Mouse (Mus musculus) kidney, embryonic 16.5 days (tissue): ENCODE measurements around the gene Arhgap24. TPM values are rescaled to one million over a fixed set of nuclear protein-coding genes. Genes with fewer than 3 reads are reported as not detected.

Source experiments
- ATAC-seq: fragments of 200-750 bp; cut with Nextera tagmentation; 2 replicates; pipeline ENCODE4 v1.8.0; 2017; ENCODE audit warnings: moderate TSS enrichment; ENCODE audit not compliant: low FRiP score, low TSS enrichment
- H3K27ac ChIP-seq: fragments of 300-500 bp; sonication (generic); 2 replicates; pipeline ENCODE4 v1.5.1; 2014; ENCODE audit warnings: low read length
- H3K27me3 ChIP-seq: fragments of 300-500 bp; sonication (generic); 2 replicates; pipeline ENCODE4 v1.6.1; 2014; ENCODE audit warnings: low read length, control low read depth, mixed read lengths; ENCODE audit not compliant: insufficient read depth
- H3K36me3 ChIP-seq: fragments of 300-500 bp; sonication (generic); 2 replicates; pipeline ENCODE4 v1.6.1; 2014; ENCODE audit warnings: low read length, control low read depth, mixed read lengths; ENCODE audit not compliant: insufficient read depth
- H3K4me1 ChIP-seq: fragments of 300-500 bp; sonication (generic); 2 replicates; pipeline ENCODE4 v1.6.1; 2014; ENCODE audit warnings: low read length, control low read depth, mixed read lengths; ENCODE audit not compliant: insufficient read depth
- H3K4me2 ChIP-seq: fragments of 300-500 bp; sonication (generic); replicated peaks from 2 replicates; pipeline ENCODE4 v1.6.1; 2014; ENCODE audit warnings: low read depth, low read length
- H3K4me3 ChIP-seq: fragments of 300-500 bp; sonication (generic); 2 replicates; pipeline ENCODE4 v1.5.1; 2014; ENCODE audit warnings: mild to moderate bottlenecking, low read length
- H3K9ac ChIP-seq: fragments of 300-500 bp; sonication (generic); replicated peaks from 2 replicates; pipeline ENCODE4 v1.6.1; 2014; ENCODE audit warnings: low read length
- H3K9me3 ChIP-seq: fragments of 300-500 bp; sonication (generic); 2 replicates; pipeline ENCODE4 v1.6.1; 2016; ENCODE audit warnings: low read length, control low read depth
- WGBS: fragments of 180-500 bp; shearing (Covaris S2); extraction: QIAGEN DNeasy Blood & Tissue Kit; methylation state at CpG from one replicate; pipeline ENCODE4 v1.1.7; 2014; 5-methylcytosine and 5-hydroxymethylcytosine counted together
- polyA plus RNA-seq: library from polyadenylated mRNA; unstranded; fragments of >200 nt; fragmentation: Nextera tagmentation; extraction: Ambion mirVana; gene quantifications from 2 replicates; pipeline ENCODE4 v1.2.1, GENCODE M21; 2015

The Arhgap24 gene
- polyA plus RNA-seq, 1 experiment from 2014 or later: 104 TPM

DNA sequence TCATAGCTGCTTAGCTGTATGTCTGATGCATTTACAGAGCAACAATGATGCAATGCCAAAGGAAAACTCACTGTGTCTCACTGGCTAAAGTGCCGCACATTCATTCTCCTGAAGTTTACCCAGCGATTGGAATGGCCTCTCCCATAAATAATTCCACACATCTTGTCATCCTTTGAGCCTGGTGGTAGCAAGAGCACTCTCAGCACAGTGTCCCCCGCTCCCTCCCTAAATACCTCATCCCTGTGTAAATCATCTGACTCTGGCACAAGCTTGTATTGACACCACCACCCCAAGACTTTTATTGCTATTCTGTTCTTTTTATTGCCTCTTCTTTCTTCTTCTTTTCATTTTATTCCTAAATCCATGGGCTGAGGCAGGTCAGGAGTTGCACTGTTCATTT is 332.1 kb downstream of the Arhgap24 start:
- Histone ChIP-seq H3K4me1 (peaks cover 16% of the 10 kb centered on the region), H3K27ac (no peak overlapping the region), H3K27me3 (no peaks in the 10 kb centered on the region), H3K4me2 (no peak overlapping the region), H3K9me3 (no peaks in the 10 kb centered on the region), H3K4me3 (no peak overlapping the region), H3K9ac (no peak overlapping the region), H3K36me3 (no peaks in the 10 kb centered on the region)
- WGBS: 29% methylated on average over 3 of the region's 3 CpGs
- ATAC-seq: no peak

DNA sequence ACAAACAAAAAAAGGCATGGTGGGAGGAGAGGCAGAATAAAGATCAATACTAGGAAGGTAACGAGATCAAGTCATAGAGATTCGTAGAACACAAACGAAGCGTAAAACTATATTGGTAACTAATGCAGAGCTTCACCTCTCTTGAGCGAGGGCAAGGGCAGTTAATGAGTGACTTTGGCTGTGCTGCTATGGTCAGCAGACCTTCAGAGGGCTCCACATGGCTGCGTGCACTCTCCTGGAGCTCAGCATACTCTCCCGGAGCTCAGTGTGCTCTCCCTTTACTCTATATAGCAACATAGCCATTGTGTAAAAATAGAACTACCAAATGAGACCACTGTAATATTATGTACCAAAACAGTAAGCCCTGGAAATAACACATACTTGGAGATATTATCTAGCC is 336.4 kb downstream of the Arhgap24 start:
- ATAC-seq: peak; percentile 96
- H3K9ac ChIP-seq: no peak overlapping the region
- H3K27me3 ChIP-seq: no peaks in the 10 kb centered on the region
- no peak overlapping the region for H3K4me3 ChIP-seq
- no peaks in the 10 kb centered on the region for H3K36me3 ChIP-seq
- H3K4me2 ChIP-seq: no peak overlapping the region
- H3K9me3 ChIP-seq: no peaks in the 10 kb centered on the region
- peaks cover 23% of the 10 kb centered on the region for H3K4me1 ChIP-seq
- H3K27ac ChIP-seq: no peak overlapping the region
- 52% methylated on average over 7 of the region's 7 CpGs for WGBS

GRCm38 (mm10) chr5:102825538-102825937 is 344.3 kb downstream of the Arhgap24 start:
- 63% methylated on average over 8 of the region's 8 CpGs for WGBS
- no peak for ATAC-seq
- peak overlapping the region; percentile 81 for H3K27ac ChIP-seq
- H3K4me1 ChIP-seq: peaks cover 20% of the 10 kb centered on the region
- H3K36me3 ChIP-seq: no peaks in the 10 kb centered on the region
- H3K9me3 ChIP-seq: no peaks in the 10 kb centered on the region
- H3K27me3 ChIP-seq: no peaks in the 10 kb centered on the region
- H3K9ac ChIP-seq: no peak overlapping the region
- no peak overlapping the region for H3K4me3 ChIP-seq
- no peak overlapping the region for H3K4me2 ChIP-seq

GRCm38 (mm10) chr5:102839071-102839470 is 357.9 kb downstream of the Arhgap24 start:
- Histone ChIP-seq H3K9me3 (no peaks in the 10 kb centered on the region), H3K4me3 (no peak overlapping the region), H3K9ac (no peak overlapping the region), H3K36me3 (no peaks in the 10 kb centered on the region), H3K4me2 (no peak overlapping the region), H3K27ac (peak overlapping the region; percentile 46; the same call in 1 of the 2 replicates), H3K27me3 (no peaks in the 10 kb centered on the region), H3K4me1 (peaks cover 6% of the 10 kb centered on the region; the same call in 1 of the 2 replicates)
- ATAC-seq: no peak
- WGBS: 63% methylated on average over 4 of the region's 4 CpGs

GRCm38 (mm10) chr5:102843934-102844709 is 362.9 kb downstream of the Arhgap24 start:
- Histone ChIP-seq H3K4me3 (no peak overlapping the region), H3K9ac (no peak overlapping the region), H3K27me3 (no peaks in the 10 kb centered on the region), H3K9me3 (no peaks in the 10 kb centered on the region), H3K36me3 (no peaks in the 10 kb centered on the region), H3K27ac (peak overlapping the region; percentile 91), H3K4me1 (peaks cover 29% of the 10 kb centered on the region), H3K4me2 (peak overlapping the region; percentile 58)
- peak; percentile 80 for ATAC-seq
- WGBS: 31% methylated on average over 5 of the region's 5 CpGs

- Histone ChIP-seq H3K4me3 (peak overlapping the region; percentile 51), H3K9me3 (no peaks in the 10 kb centered on the region), H3K27ac (peak overlapping the region; percentile 91), H3K36me3 (no peaks in the 10 kb centered on the region), H3K27me3 (no peaks in the 10 kb centered on the region), H3K9ac (peak overlapping the region; percentile 64), H3K4me1 (peaks cover 28% of the 10 kb centered on the region), H3K4me2 (peak overlapping the region; percentile 58)
- ATAC-seq: peak; percentile 93
- WGBS: 1% methylated on average over 21 of the region's 21 CpGs
These were observed 363.8 kb downstream of the Arhgap24 start for GRCm38 (mm10) chr5:102844731-102845598.

GRCm38 (mm10) chr5:102845800-102846199 is 364.6 kb downstream of the Arhgap24 start:
- H3K4me3 ChIP-seq: peak overlapping the region; percentile 51
- no peaks in the 10 kb centered on the region for H3K9me3 ChIP-seq
- no peak for ATAC-seq
- WGBS: 18% methylated on average over 11 of the region's 11 CpGs
- peak overlapping the region; percentile 91 for H3K27ac ChIP-seq
- H3K27me3 ChIP-seq: no peaks in the 10 kb centered on the region
- no peaks in the 10 kb centered on the region for H3K36me3 ChIP-seq
- H3K4me2 ChIP-seq: peak overlapping the region; percentile 58
- peaks cover 26% of the 10 kb centered on the region for H3K4me1 ChIP-seq
- H3K9ac ChIP-seq: peak overlapping the region; percentile 64

- Histone ChIP-seq H3K4me3 (peak overlapping the region; percentile 51), H3K4me2 (peak overlapping the region; percentile 58), H3K27ac (peak overlapping the region; percentile 91)
These were observed 366.7 kb downstream of the Arhgap24 start for GRCm38 (mm10) chr5:102847859-102848258.

GRCm38 (mm10) chr5:102851761-102852160 is 370.6 kb downstream of the Arhgap24 start:
- Histone ChIP-seq H3K4me2 (no peak overlapping the region), H3K9me3 (no peaks in the 10 kb centered on the region), H3K4me3 (no peak overlapping the region), H3K27ac (peak overlapping the region; percentile 34; the same call in 1 of the 2 replicates), H3K9ac (no peak overlapping the region), H3K36me3 (no peaks in the 10 kb centered on the region), H3K4me1 (peaks cover 43% of the 10 kb centered on the region), H3K27me3 (no peaks in the 10 kb centered on the region)
- ATAC-seq: no peak
- 64% methylated on average over 2 of the region's 2 CpGs for WGBS

More at GRCm38 (mm10) chr5:102847859-102848258, 366.7 kb downstream of the Arhgap24 start:
- no peaks in the 10 kb centered on the region for H3K27me3 ChIP-seq
- no peaks in the 10 kb centered on the region for H3K36me3 ChIP-seq
- H3K4me1 ChIP-seq: peaks cover 32% of the 10 kb centered on the region
- no peak for ATAC-seq
- no peaks in the 10 kb centered on the region for H3K9me3 ChIP-seq
- peak overlapping the region; percentile 64 for H3K9ac ChIP-seq
- 43% methylated on average over 4 of the region's 4 CpGs for WGBS
